Mouse (Mus musculus) right cerebral cortex, postnatal 25 days (tissue): ENCODE measurements around the gene Hnrnpab.
"Not testable (repeated sequence)": the region's sequence is repeated elsewhere in the genome, so short reads cannot be mapped to it uniquely, and the experiment has no call there.

ENCODE experiments used
- DNase-seq: peaks from one replicate; pipeline ENCODE4 v3.0.0; 2022

Gene Hnrnpab

DNA sequence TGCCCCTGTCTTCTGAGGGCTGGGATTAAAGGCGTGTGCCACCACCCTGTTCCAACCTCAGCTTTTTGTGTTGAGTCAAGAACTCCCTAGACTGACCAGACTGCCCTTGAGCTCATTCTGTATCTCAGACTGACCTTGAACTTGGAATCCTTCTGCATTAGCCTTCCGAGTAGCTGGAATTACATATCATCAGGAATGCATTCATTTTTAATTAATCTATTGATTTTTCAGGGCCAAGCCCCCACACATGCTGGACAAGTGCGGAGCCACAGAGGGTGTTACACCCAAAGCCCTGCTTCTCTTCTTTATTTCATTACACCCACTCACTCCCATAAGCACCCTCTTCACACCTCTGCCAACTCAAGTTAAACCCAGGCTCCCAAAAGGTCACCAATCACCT, 27.1 kb upstream of the Hnrnpab start:
- no peak for DNase-seq

DNA sequence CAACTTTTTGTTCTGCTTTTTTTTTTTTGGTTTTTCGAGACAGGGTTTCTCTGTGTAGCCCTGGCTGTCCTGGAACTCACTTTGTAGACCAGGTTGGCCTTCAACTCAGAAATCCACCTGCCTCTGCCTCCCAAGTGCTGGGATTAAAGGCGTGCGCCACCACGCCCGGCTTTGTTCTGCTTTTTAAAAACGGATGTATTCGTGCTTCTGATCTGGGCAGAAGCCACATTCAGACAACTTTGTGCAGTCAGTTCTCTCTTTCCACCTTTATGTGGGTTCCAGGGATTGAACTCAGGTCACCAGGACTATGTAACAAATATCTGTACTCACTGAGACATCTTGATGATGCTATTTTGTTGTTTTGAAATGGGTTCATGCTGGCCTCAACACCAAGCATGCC, 26.6 kb upstream of the Hnrnpab start:
- DNase-seq, result not testable (repeated sequence)

DNA sequence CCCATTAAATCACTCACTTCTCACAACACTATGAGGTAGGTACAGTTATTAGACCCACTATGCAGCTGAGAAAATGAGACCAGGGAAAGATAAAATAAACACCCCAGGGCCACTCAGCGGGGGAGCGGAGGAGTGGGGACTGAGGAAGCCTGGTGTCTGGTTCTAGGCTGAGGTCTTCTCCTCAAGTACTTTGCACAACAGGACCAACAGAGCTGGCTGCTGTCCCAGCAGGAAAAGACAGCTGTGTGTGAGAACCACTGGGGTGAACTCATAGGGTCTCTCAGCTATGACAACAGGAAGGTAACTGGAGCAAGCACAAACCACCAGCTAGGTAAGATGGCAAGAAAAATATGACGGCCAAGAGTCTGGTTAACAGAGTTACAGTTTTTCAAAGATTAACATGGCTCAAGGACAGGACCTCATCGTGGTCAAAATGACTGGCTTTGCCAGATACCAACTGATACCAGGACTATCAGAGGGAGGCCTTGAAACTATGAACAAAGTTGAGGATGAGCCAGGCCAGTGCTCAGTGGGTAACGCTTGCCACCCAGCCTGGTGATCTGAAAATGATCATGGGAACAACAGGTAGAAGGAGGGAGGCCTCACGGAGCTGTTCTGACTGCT, 25.6 kb upstream of the Hnrnpab start:
- no peak for DNase-seq

DNA sequence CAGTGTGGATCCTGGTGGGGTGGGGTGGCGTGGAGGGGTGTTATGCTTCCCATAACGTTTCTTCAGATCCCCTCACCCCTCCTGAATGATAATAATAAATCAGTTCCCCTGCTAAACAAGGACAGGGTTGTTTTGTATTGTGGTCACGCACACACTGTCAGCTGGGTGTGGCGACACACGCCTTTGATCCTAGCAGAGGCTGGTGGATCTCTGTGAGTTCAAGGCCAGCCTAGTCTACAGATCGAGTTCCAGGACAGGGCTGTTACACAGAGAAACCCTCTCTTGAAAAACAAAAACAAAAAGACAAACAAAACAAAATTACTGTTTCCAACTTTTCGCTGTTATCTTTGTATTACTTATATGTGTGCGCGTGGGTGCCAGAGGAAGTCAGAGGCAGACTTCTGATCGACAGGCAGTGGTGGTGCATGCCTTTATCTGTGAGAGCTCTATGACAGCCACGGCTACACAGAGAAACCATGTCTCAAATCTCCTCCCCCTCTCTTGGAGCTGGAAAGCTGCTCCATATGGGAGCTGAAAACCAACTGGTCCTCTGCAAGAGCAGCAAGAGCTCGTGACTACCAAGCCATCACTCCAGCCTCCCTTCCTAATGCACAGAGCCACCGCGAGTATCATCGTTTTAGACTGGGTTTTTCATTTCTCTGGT, 23.1 kb upstream of the Hnrnpab start:
- peak; percentile 65 for DNase-seq

DNA sequence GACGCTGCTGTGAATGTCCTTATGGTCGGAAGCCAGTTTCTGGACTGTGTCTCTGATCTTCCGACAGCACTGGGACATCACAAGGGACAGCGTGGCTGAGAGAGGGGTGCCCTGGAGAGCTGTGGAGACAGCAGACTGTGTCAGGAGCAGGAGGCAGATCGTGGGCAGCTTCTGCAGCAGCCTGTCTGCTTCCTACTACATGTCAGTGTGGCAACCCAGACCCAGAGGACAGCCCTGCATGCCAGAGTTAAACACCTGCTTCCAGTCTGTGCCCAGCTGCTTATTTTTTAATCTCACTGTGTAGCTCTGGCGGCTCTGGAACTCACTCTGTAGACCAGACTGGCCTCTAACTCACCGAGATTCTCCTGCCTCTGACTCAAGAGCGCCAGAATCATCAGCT, 21.3 kb upstream of the Hnrnpab start:
- DNase-seq, result no peak

DNA sequence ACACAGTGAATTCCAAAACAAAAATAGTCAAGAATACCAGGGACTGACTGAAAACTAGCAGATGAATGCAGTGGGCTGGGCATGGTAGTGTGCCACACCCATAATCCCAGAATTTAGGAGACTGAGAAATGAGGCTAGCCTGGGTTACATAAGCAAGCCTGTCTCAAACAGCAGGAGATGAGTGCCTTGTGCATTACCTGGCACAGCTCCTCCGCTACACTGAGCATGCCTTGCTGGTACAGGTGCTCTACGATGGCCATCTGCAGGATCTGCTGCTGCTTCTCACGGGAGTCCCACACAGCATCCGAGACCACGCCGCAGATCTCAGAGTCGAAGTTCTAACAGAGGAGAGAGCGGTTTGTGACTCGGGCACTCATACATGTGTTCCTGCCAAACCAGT, 20.8 kb upstream of the Hnrnpab start:
- peak; percentile 66 for DNase-seq

DNA sequence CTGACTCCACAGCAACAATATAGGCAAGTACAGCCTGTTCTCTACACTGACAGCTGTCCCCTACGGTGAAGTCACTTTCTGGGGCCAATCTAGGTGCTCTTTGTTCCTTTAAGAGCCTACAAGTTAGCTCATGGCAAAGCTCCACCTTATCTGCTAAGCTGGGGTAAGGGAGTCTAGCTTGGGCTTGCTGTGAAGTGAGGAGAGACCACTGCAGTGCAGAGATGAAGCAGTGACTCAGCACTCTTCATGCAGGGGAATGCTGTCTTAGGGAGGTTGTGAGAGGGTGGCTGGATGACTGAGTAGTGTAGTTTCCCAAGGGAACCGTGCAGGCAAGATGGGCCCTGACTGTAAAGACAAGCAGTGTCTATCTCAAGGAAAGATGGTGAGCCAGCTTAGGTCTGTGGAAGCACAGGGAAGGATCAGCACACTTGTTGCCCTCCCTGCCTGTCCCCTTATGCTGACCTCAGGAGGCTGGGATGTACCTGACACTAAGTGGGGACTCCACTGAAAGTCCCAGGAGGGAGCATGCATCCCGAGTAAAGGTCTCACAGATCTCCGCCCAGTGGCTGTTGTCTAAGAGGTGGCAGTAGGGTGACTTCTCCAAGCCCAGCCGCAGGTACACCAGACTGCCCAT, 18.7 kb upstream of the Hnrnpab start:
- no peak for DNase-seq

DNA sequence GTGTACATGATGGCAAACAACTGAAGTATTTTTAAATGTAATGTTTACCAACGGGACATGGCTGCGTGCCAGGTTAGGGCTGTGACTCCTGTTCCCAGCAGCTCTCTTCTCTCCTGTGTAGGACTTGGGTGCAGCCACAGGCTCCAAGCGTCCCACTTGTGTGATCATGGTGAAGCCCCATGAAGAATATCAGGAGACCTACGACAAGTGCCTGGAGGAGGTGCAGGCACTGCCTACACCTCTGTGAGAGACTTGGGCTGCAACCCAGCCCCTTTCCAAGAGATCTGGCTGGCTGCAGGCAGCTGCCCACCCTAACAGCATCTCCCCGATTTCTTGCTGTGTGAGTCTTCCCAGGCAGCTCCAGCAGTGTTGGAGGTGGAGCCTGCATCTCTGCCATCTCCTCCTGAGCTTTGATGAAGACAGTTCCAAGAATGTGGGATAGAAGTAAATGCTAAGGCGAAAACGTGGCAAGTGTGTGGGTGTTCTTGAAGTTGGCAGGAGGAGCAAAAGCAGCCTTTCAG, 16.4 kb upstream of the Hnrnpab start:
- DNase-seq, result peak; percentile 85

DNA sequence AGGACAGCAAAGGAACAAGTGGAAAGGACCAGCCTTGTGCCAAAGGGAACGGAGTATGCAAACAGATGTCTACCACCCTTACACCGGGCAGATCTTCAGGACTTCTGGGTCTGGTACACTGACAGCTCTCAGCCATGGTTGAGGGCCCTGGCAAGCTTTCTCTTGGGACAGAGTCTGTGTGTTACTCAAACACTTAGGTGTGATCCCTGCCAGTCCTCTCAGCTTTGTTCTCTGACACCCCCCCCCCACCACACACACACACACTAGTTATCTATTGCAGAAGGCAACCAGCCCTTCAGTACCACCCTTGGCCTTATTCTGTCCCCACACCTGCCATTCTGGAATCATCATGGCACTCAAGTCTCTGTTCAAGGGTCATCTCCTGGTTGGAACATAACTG, 15.1 kb upstream of the Hnrnpab start:
- no peak for DNase-seq

DNA sequence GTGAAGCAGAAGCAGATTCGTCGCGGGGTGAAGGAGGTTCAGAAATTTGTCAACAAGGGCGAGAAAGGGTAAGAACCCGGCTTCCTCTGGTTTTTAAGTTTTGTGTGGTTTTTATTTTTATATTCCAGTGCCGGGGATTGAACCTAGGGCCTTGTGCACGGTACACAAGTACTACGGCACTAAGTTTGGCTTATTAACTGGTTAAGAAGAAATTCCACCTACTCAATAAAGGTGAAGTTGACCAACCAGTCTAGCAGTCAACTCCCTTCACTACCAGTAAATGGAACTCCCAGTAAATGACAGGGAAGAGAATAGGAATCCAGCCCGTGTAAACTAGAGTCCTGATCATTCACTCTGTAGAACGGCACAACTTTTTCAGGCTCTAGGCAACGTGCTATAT, 13.4 kb upstream of the Hnrnpab start:
- no peak for DNase-seq

DNA sequence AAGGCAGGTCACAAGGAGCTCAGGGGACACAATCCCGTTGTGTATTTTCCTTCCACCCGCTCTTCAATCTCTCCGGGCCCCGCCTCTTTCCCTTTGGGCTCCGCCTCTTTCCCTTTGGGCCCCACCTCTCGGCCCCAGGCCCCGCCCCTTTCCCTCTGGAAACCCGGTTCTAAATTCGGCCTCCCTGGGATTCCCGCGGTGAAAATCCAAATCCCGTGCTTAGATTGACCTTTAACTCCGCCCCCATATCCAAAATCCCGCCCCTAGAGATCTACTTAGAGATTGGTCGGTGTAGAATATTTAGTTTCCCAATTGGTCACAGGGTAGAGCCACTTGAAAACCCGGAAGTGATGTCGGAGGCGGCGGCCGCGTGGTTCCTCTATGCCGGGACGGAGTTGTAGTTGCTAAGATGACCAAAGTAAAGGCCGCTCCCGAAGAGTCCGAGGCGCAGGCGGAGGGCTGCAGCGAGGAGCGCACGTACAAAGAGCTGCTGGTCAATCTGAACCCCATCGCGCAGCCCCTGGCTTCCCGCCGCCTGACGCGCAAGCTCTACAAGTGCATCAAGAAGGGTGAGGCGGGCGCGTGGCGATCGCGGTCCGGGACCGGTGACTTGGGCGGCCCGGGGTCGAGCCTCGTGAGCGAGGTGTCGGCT, 12.9 kb upstream of the Hnrnpab start, which contains the start of gene Nhp2:
Nhp2 (plus strand) TSS at position 327 of the 652 bp plus-strand sequence.
- DNase-seq, result peak; percentile 84

DNA sequence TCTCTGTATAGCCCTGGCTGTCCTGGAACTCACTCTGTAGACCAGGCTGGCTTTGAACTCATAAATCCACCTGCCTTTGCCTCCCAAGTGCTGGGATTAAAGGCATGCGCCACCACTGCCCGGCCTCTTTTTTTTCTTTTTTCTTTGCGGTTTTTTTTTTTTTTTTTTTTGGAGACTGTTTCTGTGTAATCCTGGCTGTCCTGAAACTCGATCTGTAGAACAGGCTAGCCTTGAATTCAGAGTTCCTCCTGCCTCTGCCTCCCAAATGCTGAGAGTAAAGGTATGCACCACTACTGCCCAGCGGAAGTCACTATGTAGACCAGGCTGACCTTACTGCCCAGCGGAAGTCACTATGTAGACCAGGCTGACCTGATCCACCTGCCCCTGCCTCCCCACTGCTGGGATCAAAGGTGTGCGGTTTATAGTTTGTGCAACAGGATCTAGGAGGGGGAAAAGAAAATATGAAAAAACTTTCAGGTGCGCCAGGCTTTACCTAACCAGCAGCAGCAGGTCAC, 12.3 kb upstream of the Hnrnpab start:
- DNase-seq, result no peak

DNA sequence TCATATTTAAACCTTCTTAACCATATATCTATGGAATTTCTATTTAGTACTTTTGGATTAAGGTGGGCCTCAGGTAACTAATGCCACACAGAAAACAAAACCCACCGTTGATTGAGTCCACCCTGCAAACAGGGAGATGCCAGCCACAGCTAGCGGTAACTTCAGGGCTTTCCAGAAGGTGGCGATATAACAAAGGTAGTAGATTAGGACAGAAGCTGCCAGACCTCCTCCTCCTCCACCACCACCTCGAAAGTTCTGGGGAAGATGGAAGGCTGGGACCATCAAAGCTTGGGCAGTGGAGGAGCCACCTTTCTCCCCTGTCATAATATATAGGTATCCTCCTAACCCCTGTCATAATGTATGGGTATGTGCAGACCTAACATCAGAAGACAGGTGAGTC, 11.0 kb upstream of the Hnrnpab start:
- peak; percentile 58 for DNase-seq

DNA sequence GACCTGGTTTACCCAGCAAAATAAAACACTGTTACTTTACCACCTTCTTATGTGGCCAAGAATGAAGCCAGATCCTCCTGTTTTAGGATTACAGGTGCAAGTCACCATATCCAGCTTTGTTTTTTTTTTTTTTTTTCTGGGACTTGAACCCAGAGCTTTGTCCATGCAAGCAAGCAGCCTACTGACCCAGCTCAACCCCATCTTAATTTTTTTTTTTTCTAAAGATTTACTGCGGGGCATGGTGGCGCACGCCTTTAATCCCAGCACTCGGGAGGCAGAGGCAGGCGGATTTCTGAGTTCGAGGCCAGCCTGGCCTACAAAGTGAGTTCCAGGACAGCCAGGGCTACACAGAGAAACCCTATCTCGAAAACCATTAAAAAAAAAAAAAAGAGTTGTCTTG, 9.5 kb upstream of the Hnrnpab start:
- not testable (repeated sequence) for DNase-seq

DNA sequence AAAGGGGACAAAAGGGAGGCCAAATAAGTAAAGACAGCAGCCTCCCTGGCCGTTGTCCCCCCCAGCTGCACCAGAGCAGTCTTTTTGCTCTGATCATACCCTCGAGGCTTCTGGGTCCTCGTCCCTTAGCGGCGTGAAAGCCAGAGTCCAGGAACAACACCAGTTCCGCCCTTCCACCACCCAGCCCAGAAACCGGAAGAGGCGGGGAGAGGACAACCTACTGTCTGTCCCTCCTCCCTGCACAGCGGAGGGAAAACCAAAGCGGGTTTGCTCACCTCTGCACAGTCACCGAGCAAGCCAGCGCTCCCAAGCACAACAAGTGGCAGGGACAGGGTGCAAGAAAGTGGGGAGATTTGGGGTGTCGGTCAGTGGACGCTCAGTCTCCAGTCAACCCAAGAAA, 9.0 kb upstream of the Hnrnpab start:
- DNase-seq, result no peak

DNA sequence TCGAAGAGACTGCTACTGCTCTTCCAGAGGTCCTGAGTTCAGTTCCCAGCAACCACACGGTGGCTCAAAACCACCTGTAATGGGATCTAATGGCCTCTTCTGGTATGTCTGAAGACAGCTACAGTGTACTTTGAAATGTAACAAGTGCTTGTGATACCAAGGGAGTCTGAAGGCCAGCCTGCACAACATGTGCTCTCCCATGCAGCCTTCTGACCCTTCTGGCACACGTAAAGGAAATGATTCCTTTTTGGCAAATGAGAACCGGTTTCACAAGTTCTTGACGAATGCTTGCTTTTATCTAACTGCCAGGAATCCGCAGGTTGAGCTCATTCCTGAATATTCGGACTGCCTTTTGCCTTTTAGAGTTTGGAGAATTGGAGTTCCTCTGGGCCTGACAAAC, 8.5 kb upstream of the Hnrnpab start:
- DNase-seq, result no peak

DNA sequence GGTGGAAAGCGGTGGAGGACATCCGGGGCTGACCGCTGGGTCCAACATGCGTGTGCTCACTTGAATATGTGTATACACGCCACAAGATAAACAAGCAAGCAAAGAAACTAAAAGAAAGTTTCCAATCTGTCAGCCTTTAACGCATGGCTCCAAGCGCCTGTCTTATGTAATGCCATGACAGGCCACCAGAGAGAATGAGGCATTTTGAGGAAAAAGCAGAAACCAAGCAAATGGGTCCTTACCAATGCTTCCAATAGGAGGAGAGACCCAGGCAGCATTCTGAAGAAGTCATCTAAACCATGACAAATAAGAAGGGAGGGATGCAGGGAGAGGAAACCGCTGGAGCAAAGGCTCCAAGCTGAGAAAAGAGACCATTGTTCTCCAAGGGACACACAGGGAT, 7.6 kb upstream of the Hnrnpab start:
- DNase-seq, result no peak

DNA sequence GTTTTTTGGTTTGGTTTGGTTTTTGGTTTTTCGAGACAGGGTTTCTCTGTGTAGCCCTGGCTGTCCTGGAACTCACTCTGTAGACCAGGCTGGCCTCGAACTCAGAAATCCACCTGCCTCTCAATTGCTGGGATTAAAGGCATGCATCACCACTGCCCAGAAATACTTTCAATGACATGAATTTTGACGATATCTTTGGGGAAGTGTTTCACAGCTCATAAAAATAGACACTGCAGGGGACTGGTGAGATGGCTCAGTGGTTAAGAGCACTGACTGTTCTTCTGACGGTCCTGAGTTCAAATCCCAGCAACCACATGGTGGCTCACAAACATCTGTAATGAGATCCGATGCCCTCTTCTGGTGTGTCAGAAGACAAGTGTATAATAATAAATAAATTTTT, 3.3 kb upstream of the Hnrnpab start:
- not testable (repeated sequence) for DNase-seq

DNA sequence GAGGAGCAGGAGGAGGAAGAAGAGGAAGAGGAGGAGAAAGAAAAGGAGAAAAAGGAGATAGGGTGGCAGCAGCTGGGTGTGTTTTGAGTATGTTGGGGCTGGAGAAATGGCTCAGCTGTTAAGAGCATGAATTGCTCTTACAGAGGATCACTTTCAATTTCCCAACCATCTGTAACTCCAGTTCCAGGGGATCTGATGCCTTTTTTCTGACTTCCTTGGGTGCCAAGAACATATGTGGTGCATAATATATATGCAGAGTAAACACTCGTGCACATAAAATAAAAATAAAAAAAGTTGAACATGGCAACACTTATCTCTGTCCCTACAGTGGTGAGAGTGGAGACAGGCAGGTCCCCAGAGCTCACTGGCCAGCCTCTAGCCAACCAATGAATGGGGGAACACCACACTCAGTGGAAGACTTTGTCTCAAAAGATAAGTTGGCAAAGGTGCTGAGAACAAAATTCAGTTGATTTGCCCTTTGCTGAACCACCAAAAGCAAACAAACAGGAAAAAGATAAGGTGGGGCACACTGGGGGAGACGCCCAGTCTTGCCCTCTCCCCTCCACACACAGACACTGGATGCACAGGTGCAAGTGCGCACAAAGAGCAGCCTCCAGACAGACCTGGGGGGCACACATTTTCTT, 2.7 kb upstream of the Hnrnpab start:
- no peak for DNase-seq

DNA sequence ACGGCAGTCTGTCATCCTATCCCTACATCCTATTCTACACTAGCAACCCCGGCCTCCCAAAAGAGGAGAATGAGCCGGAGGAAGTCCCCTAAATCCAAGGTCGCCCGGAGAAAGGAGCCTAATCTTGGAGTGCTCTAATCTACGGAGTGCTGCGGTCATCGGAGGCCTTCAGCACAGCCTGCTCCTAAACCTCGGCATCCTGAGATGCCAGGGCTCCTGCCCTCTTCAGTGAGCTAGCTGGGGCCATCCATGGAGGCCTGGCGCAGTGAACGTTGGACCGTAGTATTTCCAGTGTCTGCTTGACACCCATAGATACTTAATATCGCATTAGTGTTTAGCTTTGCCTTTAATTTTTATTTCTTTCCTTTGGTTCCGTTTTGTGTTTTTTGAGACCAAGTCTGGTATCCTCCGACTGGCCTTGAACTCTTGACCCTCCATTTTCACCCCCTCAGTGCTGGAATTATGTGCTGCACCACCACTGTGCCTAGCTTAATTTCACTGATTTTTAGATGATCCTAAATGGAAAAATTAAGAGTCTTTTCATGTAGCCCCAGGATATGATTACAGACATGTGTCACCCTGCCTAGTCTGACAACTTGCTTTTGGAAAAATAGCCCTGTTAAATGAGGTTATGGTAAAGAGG, 570 bp upstream of the Hnrnpab start:
- DNase-seq, result no peak

DNA sequence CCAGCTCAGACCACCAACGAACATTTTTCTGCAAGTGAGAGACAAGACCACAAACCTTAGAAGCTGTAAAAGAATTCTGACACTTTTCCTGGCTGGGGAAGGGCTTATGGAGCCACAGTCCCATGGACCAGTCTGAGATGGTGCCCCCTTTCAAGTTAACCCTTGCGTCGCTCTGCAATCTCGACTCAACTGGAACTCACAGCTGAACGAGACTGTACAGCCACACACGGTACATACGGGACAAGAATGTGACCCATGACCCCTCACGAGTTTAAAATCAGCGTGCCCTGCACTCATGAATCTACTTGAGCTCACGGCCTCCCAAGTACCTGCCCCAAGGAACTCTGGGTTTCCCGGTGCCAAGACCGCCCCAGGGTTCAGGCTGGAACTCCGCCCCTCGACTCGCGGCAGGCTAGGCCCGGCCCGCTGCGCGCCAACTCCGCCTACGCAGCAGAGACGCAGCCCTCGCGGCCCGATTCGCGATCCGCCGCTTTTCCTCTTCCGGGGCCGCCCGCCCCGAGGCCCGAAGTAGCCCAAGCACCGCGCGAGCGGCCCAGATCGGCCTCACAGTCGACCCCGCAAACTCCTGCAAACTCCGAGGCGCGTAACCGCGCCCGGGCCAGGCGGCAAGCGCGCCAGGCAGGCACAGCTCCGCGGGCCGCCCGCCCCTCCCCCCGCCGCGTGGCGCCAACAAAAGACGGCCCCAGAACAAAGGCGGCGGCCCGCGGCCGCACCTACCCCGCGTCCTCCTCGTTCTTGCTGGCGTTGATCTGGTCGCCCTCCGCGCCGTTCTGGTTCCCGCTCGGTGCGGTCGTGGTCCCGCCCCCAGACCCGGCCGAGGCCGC, 823 bp downstream of the Hnrnpab start:
- peak; percentile 83 for DNase-seq
